Mouse (Mus musculus) kidney, postnatal 4 days (tissue): ENCODE measurements around the gene Creld1.

Source experiments
- DNase-seq, 2 experiments: peaks; one replicate each; pipeline ENCODE4 v3.0.0; 2021; ENCODE audit warnings: mixed read lengths in 2 of 2

The Creld1 gene

DNA sequence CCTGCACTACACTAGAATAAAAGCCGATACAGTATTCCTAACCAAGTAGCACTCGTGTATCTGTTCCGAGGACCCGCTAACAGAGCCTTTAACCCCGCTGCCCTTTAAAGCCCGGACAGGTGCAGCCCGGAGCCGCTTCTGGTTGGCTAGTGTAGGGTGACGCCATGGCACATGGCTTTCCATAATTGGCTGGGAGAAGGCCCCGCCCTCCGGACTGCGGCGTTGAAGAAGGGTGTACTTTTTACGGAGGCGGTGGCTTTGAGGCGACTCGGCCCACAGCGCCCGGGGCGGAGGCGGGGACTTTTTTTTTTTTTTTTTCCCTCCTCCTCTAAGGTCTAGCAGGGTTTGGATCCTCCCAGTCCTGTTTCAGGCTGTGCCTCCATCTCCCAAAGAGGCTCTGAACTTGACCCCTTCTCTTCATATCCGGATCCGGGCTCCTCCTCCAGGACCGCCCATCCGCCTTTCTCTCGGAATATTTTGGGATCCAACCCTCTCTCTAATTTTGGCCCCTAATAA is at the start of gene Creld1:
TSS of gene Creld1 (plus strand) at position 198 of the 516 bp plus-strand sequence.
- peak; percentile 93 to 96 for DNase-seq

- no peak for DNase-seq
These were observed 49.4 kb upstream of the Creld1 start for GRCm38 (mm10) chr6:113433661-113434060.

GRCm38 (mm10) chr6:113434691-113435090 is 48.4 kb upstream of the Creld1 start:
- DNase-seq, result no peak

DNA sequence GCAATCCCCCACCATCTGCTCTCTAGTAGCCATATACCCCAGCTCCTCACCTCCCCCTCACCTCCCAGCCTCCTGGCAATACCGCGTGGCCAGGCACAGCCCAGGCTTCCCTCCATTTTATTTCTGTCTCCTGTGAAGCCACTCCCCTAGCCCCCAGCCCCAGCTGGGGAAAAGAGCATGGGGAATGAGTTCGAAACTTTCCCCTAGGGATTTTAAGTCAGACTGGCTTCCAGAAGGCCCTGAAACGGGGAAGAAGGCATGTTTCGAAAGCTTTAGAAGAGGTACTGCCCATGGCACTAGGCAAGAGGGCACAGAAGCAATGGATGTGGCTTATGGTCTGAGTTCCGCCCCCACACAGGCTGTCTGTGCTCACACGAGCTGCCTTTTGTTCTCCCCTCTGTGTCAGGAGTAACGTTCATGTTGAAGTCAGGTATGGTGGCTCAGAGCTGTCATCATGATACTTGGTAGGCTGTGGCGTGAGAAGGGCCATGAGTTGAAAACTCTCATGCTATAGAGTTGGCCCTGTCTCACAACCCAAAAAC is 47.4 kb upstream of the Creld1 start, which contains the start of gene Cidec:
TSS of gene Cidec (minus strand) at position 97 of the 542 bp plus-strand sequence.
- DNase-seq, result no peak

DNA sequence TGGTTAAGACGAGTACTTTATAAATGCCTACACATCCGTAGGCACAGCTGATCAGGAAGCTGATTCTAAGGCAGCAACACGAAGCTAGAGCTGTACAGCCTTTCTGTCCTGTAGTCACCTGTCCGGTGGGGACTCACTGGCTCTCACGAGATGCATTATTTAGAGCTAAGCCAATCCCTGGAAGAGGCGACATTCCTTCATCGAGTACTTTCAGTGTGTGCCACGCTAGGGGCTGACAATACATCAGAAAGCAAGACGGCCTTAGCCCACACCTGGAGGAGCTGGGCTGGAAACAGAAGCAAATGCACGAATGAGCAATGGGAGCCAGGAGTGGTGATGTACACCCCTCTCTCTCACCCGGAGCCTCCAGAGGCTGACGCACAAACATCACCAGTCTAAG is 46.0 kb upstream of the Creld1 start:
- DNase-seq, result no peak

DNA sequence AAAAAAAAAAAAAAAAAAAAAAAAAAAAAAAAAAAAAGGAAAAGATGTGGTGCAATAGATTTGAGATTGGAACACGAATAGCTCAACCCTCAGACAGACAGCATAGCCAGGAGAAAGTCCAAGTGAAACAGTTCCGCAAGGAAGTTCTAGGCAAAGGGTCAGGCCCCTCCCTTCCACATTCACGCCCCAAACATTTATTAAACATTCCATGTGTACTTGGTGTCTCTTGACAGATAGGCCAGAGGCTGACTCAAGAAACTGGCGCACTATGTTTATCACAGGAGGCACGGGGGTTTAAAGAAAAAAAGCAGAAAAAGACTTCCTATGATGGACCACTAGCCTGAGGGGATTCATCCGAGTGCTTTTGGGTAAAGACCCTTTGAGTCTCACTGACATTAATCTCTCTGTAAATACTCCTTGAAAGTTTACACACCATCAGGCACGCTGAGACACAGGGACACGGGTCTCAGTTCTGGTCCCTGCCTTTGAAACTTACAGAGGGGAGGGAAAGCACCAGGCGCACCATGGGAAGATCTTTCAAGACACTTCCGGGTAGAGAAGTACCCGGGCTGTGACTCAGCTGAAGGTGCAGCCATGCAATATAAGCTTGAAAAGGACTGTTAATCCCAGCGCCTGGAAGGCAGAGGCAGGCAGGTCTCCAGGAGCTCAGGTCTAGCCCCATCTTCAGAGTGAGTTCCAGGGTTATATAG is 44.2 kb upstream of the Creld1 start:
- no peak for DNase-seq

DNA sequence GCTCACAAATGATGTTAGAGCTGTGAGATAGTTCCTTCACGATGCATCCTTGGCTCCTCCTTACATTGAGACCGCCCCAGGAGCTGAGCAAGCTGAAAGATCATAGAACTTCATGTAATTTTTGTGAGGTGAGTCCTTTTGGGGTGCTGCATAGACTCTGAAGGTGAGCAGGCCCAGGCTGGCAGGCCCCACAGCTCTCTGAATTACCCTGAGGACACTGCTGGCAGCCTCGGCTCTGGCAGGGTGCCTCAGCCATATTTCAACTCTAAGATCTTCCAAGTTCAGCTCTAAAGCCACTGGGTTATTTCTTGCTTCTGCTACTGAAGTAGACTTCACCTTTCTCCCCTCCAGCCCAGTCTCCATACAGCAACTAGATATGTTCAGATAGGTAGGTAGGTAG is 42.4 kb upstream of the Creld1 start:
- no peak for DNase-seq

DNA sequence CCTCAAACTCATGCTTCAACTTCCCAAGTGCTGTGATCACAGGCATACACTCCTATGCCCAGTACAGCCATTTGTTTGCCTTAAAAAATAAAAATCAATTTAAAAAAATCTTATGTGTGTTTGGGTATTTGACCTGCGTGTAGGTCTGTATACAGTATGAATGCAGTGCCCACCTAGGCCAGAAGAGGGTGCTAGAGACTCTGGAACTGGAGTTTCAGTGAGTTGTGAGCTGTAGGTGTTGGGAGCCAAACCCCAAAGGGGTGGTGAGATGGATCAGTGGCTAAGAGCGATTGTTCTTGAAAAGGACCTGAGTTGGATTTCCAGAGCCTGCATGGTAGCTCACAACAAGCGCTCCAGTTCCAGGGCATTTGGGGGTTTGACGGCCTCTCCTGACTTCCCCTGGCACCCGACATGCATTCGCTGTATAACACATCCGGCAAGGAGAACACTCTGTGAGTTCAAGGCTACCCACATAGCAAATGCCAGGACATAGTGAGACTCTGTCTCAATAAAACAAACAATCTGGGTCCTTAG is 41.9 kb upstream of the Creld1 start:
- peak; percentile 86 to 87 for DNase-seq

- DNase-seq, result no peak
These were observed 41.0 kb upstream of the Creld1 start for GRCm38 (mm10) chr6:113442087-113442441.

GRCm38 (mm10) chr6:113442442-113443090 is 40.5 kb upstream of the Creld1 start, which contains the start of gene Jagn1:
Gene Jagn1 (plus strand): TSS chr6:113442569.
- DNase-seq, result peak; percentile 94

DNA sequence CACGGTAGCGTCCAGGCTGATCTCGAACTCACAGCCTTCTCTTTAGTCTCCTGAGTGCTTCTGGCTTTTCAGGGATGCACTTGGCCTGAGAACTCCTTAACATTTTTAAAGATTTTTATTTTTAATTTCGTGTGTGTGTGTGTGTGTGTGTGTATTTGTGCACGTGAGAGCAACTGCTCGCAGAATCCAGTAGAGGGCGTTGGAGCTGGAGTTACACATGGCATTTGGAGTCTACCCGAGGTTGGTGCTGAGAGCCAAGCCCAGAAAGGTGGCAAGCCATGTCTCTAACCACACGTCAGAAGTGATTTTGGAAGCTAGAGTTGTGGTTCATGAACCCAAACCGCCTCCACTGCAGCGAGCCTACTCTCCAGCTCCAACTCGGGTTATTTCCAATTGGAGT is 40.0 kb upstream of the Creld1 start:
- peak in 1 of 2 experiments; percentile 29 for DNase-seq

DNA sequence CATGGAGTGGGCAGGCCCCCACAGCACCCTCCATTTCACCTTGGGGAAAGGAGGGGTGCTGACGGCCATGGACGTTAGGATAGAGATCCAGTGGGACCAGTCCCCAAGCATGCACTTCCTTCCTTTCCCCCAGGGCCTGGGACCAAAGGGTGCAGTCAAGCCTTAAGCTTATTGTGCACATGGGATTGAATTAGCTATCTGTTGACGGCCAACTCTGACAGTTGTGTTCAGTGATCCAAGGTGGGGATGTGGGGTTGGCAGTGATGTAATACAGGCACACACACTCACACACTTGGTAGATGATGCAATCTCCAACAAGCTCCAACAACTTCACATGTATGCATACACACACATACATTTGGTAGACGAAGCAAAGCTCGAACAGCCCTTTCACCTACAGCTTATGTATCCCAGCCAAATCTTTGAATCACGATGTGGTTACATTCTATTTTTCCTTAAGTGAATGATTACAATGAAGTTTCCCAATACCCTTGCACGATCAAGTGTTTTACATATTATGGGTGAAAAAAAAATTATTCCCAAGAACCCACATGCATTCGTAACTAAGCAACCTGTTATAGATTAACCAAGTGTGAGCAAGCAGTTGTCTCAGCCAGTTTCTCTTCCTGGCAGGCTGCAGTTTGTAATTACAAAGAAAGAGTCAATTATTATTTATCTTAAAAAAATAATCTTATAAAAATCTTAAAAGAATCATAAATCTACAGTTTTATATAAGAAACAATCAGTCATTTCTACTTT is 38.7 kb upstream of the Creld1 start:
- DNase-seq, result peak in 1 of 2 experiments; percentile 29

- no peak for DNase-seq
These were observed 35.5 kb upstream of the Creld1 start for GRCm38 (mm10) chr6:113447639-113448038.

DNA sequence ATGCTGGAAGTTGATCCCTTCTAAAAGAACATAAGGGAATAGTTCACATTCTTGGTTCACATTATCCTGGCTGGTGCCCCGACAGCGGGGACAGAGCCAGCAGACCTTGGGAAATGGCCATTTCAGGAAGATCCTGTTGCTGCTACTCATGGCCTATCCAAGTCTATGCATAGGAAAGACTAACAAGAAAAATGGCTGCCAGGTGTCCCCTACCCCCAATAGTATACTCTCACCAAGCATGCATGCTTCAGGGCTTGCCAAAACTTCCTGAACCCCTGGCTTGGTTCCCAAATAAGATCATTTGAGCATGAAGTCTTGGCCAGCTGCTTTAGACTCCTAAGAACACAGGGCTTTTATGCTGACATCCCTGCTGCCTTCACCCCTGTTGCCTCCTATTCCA is 31.3 kb upstream of the Creld1 start:
- no peak for DNase-seq

GRCm38 (mm10) chr6:113455007-113455406 is 28.1 kb upstream of the Creld1 start:
- DNase-seq, result no peak

- no peak for DNase-seq
These were observed 25.1 kb upstream of the Creld1 start, which contains the start of gene Il17re for GRCm38 (mm10) chr6:113457952-113458534. Gene Il17re (plus strand): TSS chr6:113458484.

GRCm38 (mm10) chr6:113458635-113459034 is 24.5 kb upstream of the Creld1 start:
- DNase-seq, result peak; percentile 26 to 51

DNA sequence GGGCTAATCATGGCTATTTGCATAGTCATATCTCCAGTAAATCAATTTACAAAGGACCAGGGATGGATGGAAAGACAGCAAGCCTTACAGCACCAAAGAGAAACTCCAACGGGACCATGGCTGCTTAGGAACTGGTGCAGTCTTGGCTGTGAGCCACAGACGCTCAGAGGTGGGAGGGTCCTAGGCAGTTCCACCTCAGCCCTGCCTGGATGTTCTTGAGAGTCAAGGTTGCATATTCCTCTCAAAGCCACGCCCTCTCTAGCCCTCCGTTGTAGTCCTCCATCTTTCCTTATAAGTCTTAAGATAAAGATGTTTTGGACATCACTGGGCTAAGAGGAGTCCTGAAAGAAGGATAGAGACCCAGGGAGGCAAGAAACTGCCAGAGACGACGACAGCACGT is 19.1 kb upstream of the Creld1 start:
- no peak for DNase-seq

- peak; percentile 49 to 73 for DNase-seq
These were observed 17.5 kb upstream of the Creld1 start for GRCm38 (mm10) chr6:113465602-113466001.

DNA sequence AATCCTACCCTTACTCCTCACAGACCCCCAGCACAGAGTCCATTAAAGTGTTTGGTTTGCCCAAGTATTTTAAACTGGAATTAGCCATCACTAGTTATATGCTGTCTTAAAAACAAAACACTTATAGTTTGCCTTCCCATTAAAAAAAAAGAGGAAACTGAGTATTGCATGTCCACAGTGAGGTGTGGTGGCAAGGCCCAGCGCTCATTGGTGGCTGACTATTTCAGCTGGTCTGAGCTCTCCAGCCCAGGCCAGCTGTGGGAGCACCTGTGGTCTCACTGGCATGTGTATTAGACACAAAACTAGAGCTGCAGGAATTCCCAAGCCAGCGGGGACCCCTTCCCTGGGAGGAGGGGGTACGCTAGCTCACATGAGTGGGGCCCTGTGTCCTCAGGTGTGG is 14.6 kb upstream of the Creld1 start:
- no peak for DNase-seq

DNA sequence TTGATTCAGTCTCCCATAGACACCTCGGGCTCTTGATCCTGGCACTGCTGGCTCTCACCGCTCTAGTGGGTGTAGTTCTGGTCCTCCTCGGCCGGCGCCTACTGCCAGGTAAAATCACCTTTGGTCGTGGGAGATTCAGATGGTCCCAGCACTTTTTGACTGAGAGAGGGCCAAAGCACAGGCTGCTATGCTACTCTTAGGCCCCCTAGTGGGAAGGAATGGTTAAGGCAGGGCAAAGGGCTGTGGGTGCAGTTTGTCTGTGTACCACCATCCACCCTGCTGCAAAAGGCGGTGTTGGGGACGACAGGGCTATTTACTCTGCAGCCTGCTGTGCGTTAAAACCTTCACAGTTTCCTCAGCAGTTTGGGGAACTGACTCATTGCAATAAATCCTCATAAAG is 14.1 kb upstream of the Creld1 start:
- DNase-seq, result peak; percentile 77 to 88

DNA sequence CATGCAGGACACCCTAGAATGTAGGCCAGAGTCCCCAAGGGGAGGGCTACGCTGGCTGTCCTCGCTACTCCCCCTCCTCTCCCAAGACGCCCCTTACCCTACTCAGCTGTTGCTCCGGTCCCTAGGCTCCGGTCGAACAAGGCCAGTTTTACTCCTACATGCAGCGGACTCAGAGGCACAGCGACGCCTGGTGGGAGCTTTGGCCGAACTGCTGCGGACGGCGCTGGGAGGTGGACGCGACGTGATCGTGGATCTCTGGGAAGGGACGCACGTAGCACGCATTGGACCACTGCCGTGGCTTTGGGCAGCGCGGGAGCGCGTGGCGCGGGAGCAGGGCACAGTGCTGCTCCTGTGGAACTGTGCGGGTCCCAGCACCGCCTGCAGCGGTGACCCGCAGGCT is 13.7 kb upstream of the Creld1 start:
- peak; percentile 91 to 93 for DNase-seq
